ENCODE assay signal across 10 mouse cellular contexts in genomic region chr6:134182301-134182948, GRCm38 (mm10).
DNase-seq lines count a peak whose midpoint lies in the region; ATAC-seq and TF ChIP-seq lines count a peak whose summit lies in the region.
"Had no signal": no experiment of that assay in that cellular context is flagged by ENCODE, and none has a peak within 500 bp of the region (broad histone marks: within the 10 kb centered on the region; RNA-seq: fewer than 3 reads in every experiment).

No protein-coding gene starts in this region.

- intact Hi-C loops in left cerebral cortex, adult 2 months (cut with DNase I): loop anchor here (1.0 to 5.0 kb wide), 3 partner anchors 38 to 205 kb away; partner anchors contain the start of gene Etv6

- peak overlapping the region; percentile 4; the same call in 1 of the 2 replicates for H3K4me3 ChIP-seq in left cerebral cortex, adult 2 months
- H3K4me3 ChIP-seq in heart, postnatal 0 days (ENCODE audit: low read depth, low read length): peak overlapping the region; percentile 18
- no peak overlapping the region for H3K4me3 ChIP-seq in thymus, adult 2 months (ENCODE audit: control insufficient read depth, insufficient read depth, low read length)

- peak overlapping the region; percentile 52 for H3K4me2 ChIP-seq in heart, postnatal 0 days (ENCODE audit: low read depth, low read length)

- WGBS in heart, postnatal 0 days: 10% methylated on average over 17 of the region's 17 CpGs
- 92% methylated on average over 17 of the region's 17 CpGs for WGBS in thymus, adult 2 months

- peaks cover 52% of the 10 kb centered on the region for H3K4me1 ChIP-seq in heart, postnatal 0 days (ENCODE audit: control insufficient read depth, insufficient read depth)
- H3K4me1 ChIP-seq in thymus, adult 2 months (replicated peaks; ENCODE audit: control insufficient read depth, insufficient read depth, low read length): peaks cover 28% of the 10 kb centered on the region

- no peak overlapping the region for H3K9ac ChIP-seq in heart, postnatal 0 days (replicated peaks; ENCODE audit: low read depth, low read length)

- H3K27me3 ChIP-seq in heart, postnatal 0 days (ENCODE audit: control insufficient read depth, insufficient read depth, low read length): no peaks in the 10 kb centered on the region
- no peaks in the 10 kb centered on the region for H3K27me3 ChIP-seq in thymus, adult 2 months (ENCODE audit: control insufficient read depth, insufficient read depth, low read length)

- peak; percentile 81 for ATAC-seq in heart, postnatal 0 days (ENCODE audit: insufficient read depth, low read depth)

- DNase-seq in left cerebral cortex, adult 2 months (ENCODE audit: extremely low spot score in 1 of 2, low spot score in 2 of 2): peak; percentile 43 to 67
- DNase-seq in left cerebral cortex, adult 11 months (ENCODE audit: low spot score): no peak
- peak; percentile 37 to 51 for DNase-seq in frontal cortex, postnatal 14 days (ENCODE audit: low spot score in 2 of 2)
- DNase-seq in heart, postnatal 0 days (ENCODE audit: low spot score): peak; percentile 79
- peak; percentile 51 for DNase-seq in right cerebral cortex, postnatal 25 days
- DNase-seq in embryo, embryonic 9.5 days (ENCODE audit: extremely low spot score): no peak
- DNase-seq in thymus, adult 2 months: no peak
- DNase-seq in kidney, adult 9 months: no peak
- DNase-seq: thymus, postnatal 36 days had no signal

- H3K9me3 ChIP-seq in heart, postnatal 0 days (replicated peaks; ENCODE audit: control insufficient read depth, low read length): no peaks in the 10 kb centered on the region
- H3K9me3 ChIP-seq: G1E had no signal

- TF ChIP-seq POLR2A in thymus, adult 2 months (IDR thresholded peaks at IDR 0.05; ENCODE audit: control insufficient read depth, extremely low read depth, insufficient read depth, low read length, poor library complexity): no peak

- H3K36me3 ChIP-seq in heart, postnatal 0 days (replicated peaks; ENCODE audit: control insufficient read depth, insufficient read depth, low read length): no peaks in the 10 kb centered on the region
- H3K36me3 ChIP-seq in thymus, adult 2 months (ENCODE audit: control insufficient read depth, insufficient read depth, low read length): no peaks in the 10 kb centered on the region

- TF ChIP-seq CTCF in left cerebral cortex, adult 2 months (IDR thresholded peaks at IDR 0.05): no peak
- no peak for TF ChIP-seq CTCF in heart, postnatal 0 days (IDR thresholded peaks at IDR 0.05; ENCODE audit: low read depth)
- TF ChIP-seq CTCF in thymus, adult 2 months (IDR thresholded peaks at IDR 0.05; ENCODE audit: borderline replicate concordance, control insufficient read depth, extremely low read depth, insufficient read depth, low read length, poor library complexity): no peak

- H3K27ac ChIP-seq in left cerebral cortex, adult 2 months: peak overlapping the region; percentile 83
- peak overlapping the region; percentile 87 for H3K27ac ChIP-seq in heart, postnatal 0 days (ENCODE audit: low read depth)
- H3K27ac ChIP-seq in thymus, adult 2 months (ENCODE audit: control insufficient read depth, insufficient read depth, low read length): no peak overlapping the region

- TF ChIP-seq EP300 in heart, postnatal 0 days (IDR thresholded peaks at IDR 0.05; ENCODE audit: low read depth): 0 out of 2 replicates have a peak, but pooled peaks have one; percentile 28

Comparison
In these comparisons a context has a peak if more than half of its experiments do, and no peak if none do; other contexts are left out.
1. DNase-seq: peak in left cerebral cortex, adult 2 months (2 of 2), frontal cortex, postnatal 14 days (2 of 2), heart, postnatal 0 days (single experiment) and right cerebral cortex, postnatal 25 days (single experiment); none in left cerebral cortex, adult 11 months (single experiment), embryo, embryonic 9.5 days (single experiment), thymus, adult 2 months (single experiment) and kidney, adult 9 months (single experiment).